Mouse (Mus musculus): ENCODE measurements around the gene Trpm6. TPM values are rescaled to one million over a fixed set of nuclear protein-coding genes. Genes with fewer than 3 reads are reported as not detected.

Gene Trpm6
- polyA plus RNA-seq, 1 experiment from 2014 or later, result 0.43 TPM

DNA sequence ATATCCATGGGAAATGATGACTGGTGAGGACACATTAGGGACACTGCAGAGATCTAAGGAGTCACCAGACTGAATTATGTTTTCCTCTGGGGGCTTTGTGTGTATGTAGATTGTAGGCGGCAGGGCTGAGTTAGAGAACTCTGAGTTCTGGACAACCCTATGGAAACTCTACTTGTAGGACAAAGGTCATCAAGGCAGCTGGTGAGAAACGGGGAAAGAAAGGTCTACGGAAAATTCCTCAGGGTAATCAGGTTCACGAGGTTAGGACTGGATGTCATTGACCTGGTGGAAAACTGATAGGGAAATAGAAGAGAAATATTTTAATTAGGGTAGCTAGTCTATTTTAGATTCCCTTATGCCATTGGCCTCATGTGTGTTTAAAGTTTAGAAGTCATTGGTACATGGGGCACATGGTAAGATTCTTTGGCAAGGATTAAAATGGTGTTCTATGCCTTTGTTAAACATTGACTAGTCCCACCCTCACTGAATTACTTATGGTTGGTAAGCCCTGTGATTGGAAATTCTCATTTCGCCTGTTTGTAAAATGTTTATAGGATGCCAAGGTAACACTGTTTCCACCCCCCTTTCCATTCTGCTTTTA, 23.2 kb downstream of the Trpm6 start:
- H3K27ac ChIP-seq, result no peak overlapping the region
- H3K9ac ChIP-seq, result no peak overlapping the region
- H3K4me1 ChIP-seq, result no peaks in the 10 kb centered on the region
- H3K27me3 ChIP-seq, result no peaks in the 10 kb centered on the region
- no peaks in the 10 kb centered on the region for H3K9me3 ChIP-seq
- no peak for ATAC-seq (ENCODE audit: insufficient number of reproducible peaks, insufficient read depth, low FRiP score, low TSS enrichment)
- H3K36me3 ChIP-seq, result no peaks in the 10 kb centered on the region
- 69% methylated on average over 5 of the region's 5 CpGs for WGBS
- H3K4me2 ChIP-seq (replicated peaks), result no peak overlapping the region
- no peak overlapping the region for H3K4me3 ChIP-seq

DNA sequence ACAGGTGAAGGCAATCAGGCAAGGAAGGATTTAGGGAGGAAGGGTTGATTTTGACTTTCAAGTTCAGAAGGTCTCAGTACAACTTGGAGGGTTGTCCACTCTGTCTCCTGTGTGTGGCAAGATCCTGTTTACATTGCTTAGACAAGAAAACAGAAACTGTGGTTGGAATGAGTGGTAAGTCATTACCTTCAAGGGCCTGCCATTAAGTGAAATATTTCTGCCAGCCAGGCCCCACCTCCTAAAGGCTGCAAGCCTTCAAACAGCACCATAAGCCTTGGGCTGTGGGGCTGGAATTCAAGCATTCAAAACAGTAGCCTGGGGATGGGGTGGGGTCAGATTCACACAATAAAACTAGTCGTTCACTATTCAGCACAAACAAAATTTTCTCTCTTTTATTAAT, 24.3 kb downstream of the Trpm6 start:
- no peak for ATAC-seq (ENCODE audit: insufficient number of reproducible peaks, insufficient read depth, low FRiP score, low TSS enrichment)
- Histone ChIP-seq H3K9me3 (no peaks in the 10 kb centered on the region), H3K9ac (no peak overlapping the region), H3K4me3 (no peak overlapping the region), H3K4me1 (no peaks in the 10 kb centered on the region), H3K4me2 (replicated peaks) (no peak overlapping the region), H3K27me3 (no peaks in the 10 kb centered on the region), H3K36me3 (no peaks in the 10 kb centered on the region), H3K27ac (no peak overlapping the region)
- WGBS, result 47% methylated on average over 1 of the region's 1 CpGs

DNA sequence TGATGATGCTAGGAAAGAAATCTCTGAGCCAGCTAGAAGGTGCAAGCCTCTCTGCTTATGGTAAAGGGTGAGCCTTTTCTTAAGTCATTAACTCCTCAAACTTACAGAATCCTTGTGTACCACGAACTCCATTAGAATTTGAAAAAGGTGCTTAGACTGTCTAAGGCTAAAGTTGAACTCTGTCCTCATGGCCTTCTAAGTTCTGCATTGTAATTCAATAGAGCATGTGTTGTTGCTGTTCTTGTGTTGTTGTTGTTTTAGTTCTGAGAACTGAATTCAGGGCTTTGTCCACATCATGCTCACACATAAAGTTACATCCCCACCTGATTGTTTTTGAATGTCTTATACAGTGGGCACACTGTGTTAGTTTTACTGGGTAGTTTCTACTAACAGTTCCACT, 49.9 kb downstream of the Trpm6 start:
- no peaks in the 10 kb centered on the region for H3K27me3 ChIP-seq
- no peak overlapping the region for H3K9ac ChIP-seq
- H3K4me1 ChIP-seq, result no peaks in the 10 kb centered on the region
- no peak overlapping the region for H3K27ac ChIP-seq
- ATAC-seq (ENCODE audit: insufficient number of reproducible peaks, insufficient read depth, low FRiP score, low TSS enrichment), result no peak
- H3K4me2 ChIP-seq (replicated peaks), result no peak overlapping the region
- H3K4me3 ChIP-seq, result no peak overlapping the region
- WGBS, result 65% methylated on average over 1 of the region's 1 CpGs
- no peaks in the 10 kb centered on the region for H3K36me3 ChIP-seq
- no peaks in the 10 kb centered on the region for H3K9me3 ChIP-seq

DNA sequence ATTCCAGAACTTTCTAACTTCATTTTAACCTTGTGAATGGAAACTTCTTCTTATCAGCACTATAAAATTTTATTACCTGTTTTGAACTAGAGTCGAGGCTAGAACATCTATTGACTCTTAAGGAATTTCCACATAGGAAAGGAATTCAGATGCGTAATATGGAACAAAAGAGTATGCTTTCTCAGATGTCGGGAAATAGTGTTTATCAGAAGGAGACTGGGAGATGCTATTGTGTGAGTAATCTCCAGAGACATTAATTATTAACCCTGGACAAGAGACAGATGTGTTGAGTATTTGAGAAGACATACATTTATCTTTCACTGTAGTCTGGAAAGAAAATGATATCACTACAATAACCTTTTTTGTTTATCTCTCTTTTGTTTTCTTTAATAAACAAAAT, 61.5 kb downstream of the Trpm6 start:
- no peaks in the 10 kb centered on the region for H3K9me3 ChIP-seq
- no peaks in the 10 kb centered on the region for H3K4me1 ChIP-seq
- ATAC-seq (ENCODE audit: insufficient number of reproducible peaks, insufficient read depth, low FRiP score, low TSS enrichment), result no peak
- no peak overlapping the region for H3K27ac ChIP-seq
- H3K4me3 ChIP-seq, result no peak overlapping the region
- H3K36me3 ChIP-seq, result no peaks in the 10 kb centered on the region
- no peak overlapping the region for H3K4me2 ChIP-seq (replicated peaks)
- no peak overlapping the region for H3K9ac ChIP-seq
- H3K27me3 ChIP-seq, result no peaks in the 10 kb centered on the region
- WGBS, result 82% methylated on average over 3 of the region's 3 CpGs

DNA sequence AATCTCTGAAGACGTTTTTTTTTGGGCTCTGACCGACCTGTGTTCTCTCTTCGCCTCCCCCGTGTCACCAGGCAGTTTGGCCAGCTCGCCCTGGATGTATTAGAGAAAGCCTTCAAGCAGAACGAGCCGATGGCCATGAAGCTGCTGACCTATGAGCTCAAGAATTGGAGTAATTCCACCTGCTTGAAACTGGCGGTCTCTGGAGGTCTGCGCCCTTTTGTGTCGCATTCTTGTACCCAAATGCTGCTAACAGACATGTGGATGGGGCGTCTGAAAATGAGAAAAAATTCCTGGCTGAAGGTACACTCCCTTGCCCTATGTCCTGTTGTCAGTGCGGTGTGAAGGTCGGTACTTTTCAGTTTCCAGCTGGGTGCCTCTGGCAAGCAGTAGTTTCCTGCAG, 65.4 kb downstream of the Trpm6 start:
- Histone ChIP-seq H3K27ac (no peak overlapping the region), H3K4me2 (replicated peaks) (no peak overlapping the region), H3K9me3 (no peaks in the 10 kb centered on the region), H3K4me3 (no peak overlapping the region), H3K36me3 (no peaks in the 10 kb centered on the region), H3K27me3 (no peaks in the 10 kb centered on the region), H3K4me1 (no peaks in the 10 kb centered on the region), H3K9ac (no peak overlapping the region)
- no peak for ATAC-seq (ENCODE audit: insufficient number of reproducible peaks, insufficient read depth, low FRiP score, low TSS enrichment)
- WGBS, result 81% methylated on average over 13 of the region's 13 CpGs

DNA sequence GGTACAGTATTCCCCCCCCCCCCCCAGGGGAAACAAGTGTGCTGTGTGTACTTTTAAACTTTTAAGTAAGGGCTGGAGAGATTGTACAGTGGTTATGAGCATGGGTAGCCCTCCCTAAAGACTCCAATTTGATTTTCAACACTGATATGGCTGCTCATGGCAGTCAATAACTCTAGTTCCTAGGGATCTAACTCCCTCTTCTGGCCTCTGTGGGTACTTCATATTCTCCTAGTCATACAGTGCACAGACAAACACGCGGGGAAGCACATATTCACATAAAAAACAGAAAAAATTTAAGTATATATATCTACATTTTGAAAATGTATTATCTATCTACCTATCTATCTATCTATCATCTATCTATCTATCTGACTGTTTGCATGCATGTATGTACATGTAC, 67.6 kb downstream of the Trpm6 start:
- Histone ChIP-seq H3K9ac (no peak overlapping the region), H3K4me1 (no peaks in the 10 kb centered on the region), H3K9me3 (no peaks in the 10 kb centered on the region), H3K27ac (no peak overlapping the region), H3K4me3 (no peak overlapping the region), H3K27me3 (no peaks in the 10 kb centered on the region), H3K4me2 (replicated peaks) (no peak overlapping the region), H3K36me3 (no peaks in the 10 kb centered on the region)
- 79% methylated on average over 2 of the region's 2 CpGs for WGBS
- ATAC-seq (ENCODE audit: insufficient number of reproducible peaks, insufficient read depth, low FRiP score, low TSS enrichment), result no peak

DNA sequence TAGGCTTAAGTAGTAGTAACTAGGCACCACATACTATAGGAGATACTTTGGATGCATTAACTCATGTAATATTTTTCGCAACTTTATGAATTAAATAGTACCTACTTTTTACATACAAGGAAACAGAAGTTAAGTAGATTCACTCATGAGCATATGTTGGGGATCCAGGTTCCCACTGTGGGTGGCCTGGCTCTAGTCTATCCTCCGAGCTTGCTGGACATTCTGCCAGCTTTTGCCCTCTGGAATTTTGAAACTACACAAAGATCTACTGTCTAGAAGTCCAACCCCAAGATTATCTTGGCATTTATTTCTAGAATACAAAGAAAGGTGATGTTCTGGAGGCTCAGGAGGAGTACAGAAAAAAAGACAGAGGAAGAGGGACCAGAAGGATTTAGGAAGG, 78.8 kb downstream of the Trpm6 start:
- no peaks in the 10 kb centered on the region for H3K4me1 ChIP-seq
- no peak overlapping the region for H3K4me2 ChIP-seq (replicated peaks)
- H3K9me3 ChIP-seq, result no peaks in the 10 kb centered on the region
- no peak overlapping the region for H3K4me3 ChIP-seq
- ATAC-seq (ENCODE audit: insufficient number of reproducible peaks, insufficient read depth, low FRiP score, low TSS enrichment), result no peak
- no peaks in the 10 kb centered on the region for H3K27me3 ChIP-seq
- 69% methylated on average over 2 of the region's 2 CpGs for WGBS
- no peaks in the 10 kb centered on the region for H3K36me3 ChIP-seq
- no peak overlapping the region for H3K27ac ChIP-seq
- no peak overlapping the region for H3K9ac ChIP-seq

DNA sequence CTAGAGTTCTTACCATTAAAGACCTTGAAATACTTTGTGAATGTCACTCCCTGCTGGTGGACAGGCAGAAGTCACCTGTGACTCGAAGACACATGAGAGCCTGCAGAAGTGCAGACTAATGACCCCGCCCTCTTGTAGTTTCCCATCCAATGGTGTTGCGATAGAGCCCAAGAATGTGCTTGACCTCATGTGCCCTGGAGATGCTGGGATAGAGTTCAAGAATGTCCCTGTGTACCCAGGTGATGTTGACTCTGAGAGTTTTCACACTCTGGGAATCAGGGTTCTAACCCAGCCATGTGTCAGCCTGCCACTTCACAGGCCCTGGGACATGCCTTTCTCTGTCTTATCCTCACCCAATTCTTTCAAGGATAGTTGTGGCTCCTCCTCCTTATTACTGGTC, 81.4 kb downstream of the Trpm6 start:
- Histone ChIP-seq H3K27ac (no peak overlapping the region), H3K27me3 (no peaks in the 10 kb centered on the region), H3K9me3 (no peaks in the 10 kb centered on the region), H3K9ac (no peak overlapping the region), H3K36me3 (no peaks in the 10 kb centered on the region), H3K4me2 (replicated peaks) (no peak overlapping the region), H3K4me1 (no peaks in the 10 kb centered on the region), H3K4me3 (no peak overlapping the region)
- 83% methylated on average over 3 of the region's 3 CpGs for WGBS
- no peak for ATAC-seq (ENCODE audit: insufficient number of reproducible peaks, insufficient read depth, low FRiP score, low TSS enrichment)

DNA sequence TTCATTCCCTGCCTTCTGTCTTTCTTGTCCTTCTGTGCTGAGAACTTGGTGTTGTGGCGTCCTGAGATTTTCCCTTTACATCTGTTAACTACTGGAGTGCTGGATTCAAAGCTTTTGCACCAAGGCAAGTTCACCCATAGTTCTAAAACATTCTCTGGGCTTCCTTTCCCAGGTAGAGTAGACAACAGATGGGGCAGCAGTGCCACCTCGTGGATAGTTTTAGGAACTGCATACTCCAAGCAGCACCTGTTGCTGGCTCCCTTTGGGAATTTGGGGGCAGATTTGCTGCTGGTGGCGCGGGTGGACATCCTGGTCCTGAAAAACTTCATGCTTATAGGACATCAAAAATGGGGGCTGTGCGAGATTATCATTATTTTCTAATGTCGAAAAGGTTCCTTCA, 85.2 kb downstream of the Trpm6 start:
- Histone ChIP-seq H3K9me3 (no peaks in the 10 kb centered on the region), H3K27me3 (no peaks in the 10 kb centered on the region), H3K36me3 (no peaks in the 10 kb centered on the region), H3K4me3 (no peak overlapping the region), H3K9ac (no peak overlapping the region), H3K27ac (no peak overlapping the region), H3K4me1 (no peaks in the 10 kb centered on the region), H3K4me2 (replicated peaks) (no peak overlapping the region)
- no peak for ATAC-seq (ENCODE audit: insufficient number of reproducible peaks, insufficient read depth, low FRiP score, low TSS enrichment)
- 12% methylated on average over 6 of the region's 6 CpGs for WGBS

DNA sequence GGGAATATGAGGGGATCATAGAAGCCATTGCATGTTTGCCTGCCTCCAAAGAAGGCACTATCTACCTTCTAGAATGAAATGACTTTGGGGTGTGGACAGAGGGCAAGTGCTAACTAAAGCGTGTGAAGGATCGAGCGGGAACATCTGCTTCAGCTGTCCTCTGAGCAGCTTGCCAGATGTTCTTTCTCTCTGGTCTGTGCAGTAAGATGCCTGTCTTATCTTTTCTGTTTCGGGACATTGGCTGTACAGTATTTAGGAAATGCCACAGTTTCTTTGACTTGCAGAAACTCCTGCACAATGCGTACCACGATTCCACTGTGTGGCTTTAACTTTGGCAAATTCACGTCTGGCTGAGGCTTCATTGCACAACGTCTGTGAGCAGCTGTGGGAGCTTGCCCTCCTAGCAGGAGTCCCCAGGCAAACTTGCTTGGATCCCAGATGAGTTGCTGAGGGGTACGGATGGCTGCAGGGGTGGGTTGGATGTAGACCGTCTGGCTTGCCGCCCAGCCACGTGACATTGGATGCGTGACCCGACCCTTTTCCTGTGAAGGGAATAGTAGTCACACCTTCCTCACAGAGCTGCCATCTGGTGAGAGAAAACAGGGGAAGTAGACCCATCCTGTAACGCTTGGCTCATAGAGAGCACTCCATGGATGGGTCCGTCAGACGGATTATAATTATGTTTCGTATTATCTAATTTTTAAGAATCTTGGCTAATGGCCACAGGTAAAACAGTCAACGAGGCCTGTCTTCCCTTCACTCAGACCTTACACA, 92.2 kb downstream of the Trpm6 start:
- no peak for ATAC-seq (ENCODE audit: insufficient number of reproducible peaks, insufficient read depth, low FRiP score, low TSS enrichment)
- 80% methylated on average over 19 of the region's 19 CpGs for WGBS

DNA sequence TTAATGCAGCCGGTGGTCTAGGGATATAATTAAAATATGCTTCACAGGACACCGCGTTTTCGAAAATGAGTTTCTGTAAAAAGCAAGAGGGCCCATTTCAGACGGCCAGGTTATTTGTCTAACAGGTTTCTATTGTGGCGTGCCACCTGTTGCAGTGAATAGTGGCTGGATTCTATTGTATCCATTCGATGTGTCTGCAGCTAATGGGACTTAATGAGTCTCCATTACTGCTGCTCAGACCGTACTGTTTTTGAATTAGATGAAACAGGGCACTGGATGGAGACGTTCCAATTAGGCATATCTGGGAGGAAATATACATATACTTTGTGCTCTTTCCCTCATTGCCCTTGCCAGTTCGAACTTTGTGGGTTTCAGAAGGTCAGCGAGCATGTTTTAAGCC, 92.8 kb downstream of the Trpm6 start:
- no peak for ATAC-seq (ENCODE audit: insufficient number of reproducible peaks, insufficient read depth, low FRiP score, low TSS enrichment)
- Histone ChIP-seq H3K4me3 (no peak overlapping the region), H3K9ac (no peak overlapping the region), H3K27ac (no peak overlapping the region), H3K4me2 (replicated peaks) (no peak overlapping the region), H3K36me3 (no peaks in the 10 kb centered on the region), H3K4me1 (no peaks in the 10 kb centered on the region), H3K9me3 (no peaks in the 10 kb centered on the region), H3K27me3 (no peaks in the 10 kb centered on the region)
- WGBS, result 80% methylated on average over 11 of the region's 11 CpGs

More for the DNA sequence above, 92.2 kb downstream of the Trpm6 start:
- Histone ChIP-seq H3K9ac (no peak overlapping the region), H3K36me3 (no peaks in the 10 kb centered on the region), H3K4me1 (no peaks in the 10 kb centered on the region), H3K27ac (no peak overlapping the region), H3K4me3 (no peak overlapping the region), H3K27me3 (no peaks in the 10 kb centered on the region), H3K9me3 (no peaks in the 10 kb centered on the region), H3K4me2 (replicated peaks) (no peak overlapping the region)

DNA sequence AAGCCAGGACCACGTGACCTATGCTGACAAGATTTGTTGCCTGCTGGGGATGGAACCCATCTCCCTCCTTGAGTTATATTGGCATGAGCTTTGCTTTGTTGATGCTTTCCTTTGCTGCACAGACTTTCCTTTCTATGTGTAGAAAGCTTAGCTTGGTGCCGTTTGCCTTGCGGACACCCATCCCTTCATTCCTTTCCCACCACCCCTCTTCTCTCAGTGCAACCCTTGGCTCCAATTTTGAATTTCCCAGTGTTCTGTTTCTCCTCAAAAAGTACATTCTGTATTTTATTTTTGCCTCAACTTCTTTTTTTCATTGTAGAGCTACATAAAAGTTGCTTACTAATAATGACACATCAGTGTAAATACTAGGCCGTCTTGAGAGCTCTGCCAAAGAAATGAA, 96.6 kb downstream of the Trpm6 start:
- H3K4me2 ChIP-seq (replicated peaks), result no peak overlapping the region
- H3K9ac ChIP-seq, result no peak overlapping the region
- no peak for ATAC-seq (ENCODE audit: insufficient number of reproducible peaks, insufficient read depth, low FRiP score, low TSS enrichment)
- H3K4me3 ChIP-seq, result no peak overlapping the region
- H3K27me3 ChIP-seq, result no peaks in the 10 kb centered on the region
- 89% methylated on average over 4 of the region's 4 CpGs for WGBS
- H3K4me1 ChIP-seq, result no peaks in the 10 kb centered on the region
- no peaks in the 10 kb centered on the region for H3K36me3 ChIP-seq
- H3K27ac ChIP-seq, result no peak overlapping the region
- H3K9me3 ChIP-seq, result no peaks in the 10 kb centered on the region

All from embryonic facial prominence, embryonic 12.5 days (tissue).